Mouse (Mus musculus) midbrain, embryonic 16.5 days (tissue): ENCODE data around the gene Mepe. TPM values are rescaled to one million over a fixed set of nuclear protein-coding genes. Genes with fewer than 3 reads are reported as not detected.

Source experiments
- ATAC-seq: fragments of 200-750 bp; cut with Nextera tagmentation; 2 replicates; pipeline ENCODE4 v1.8.0; 2017; ENCODE audit warnings: moderate TSS enrichment
- H3K27ac ChIP-seq: fragments of 300-500 bp; sonication (generic); 2 replicates; pipeline ENCODE4 v1.5.1; 2014; ENCODE audit warnings: mild to moderate bottlenecking, low read length, mixed read lengths
- H3K27me3 ChIP-seq: fragments of 300-500 bp; sonication (generic); 2 replicates; pipeline ENCODE4 v1.6.1; 2014; ENCODE audit warnings: low read depth, low read length, mixed read lengths; ENCODE audit not compliant: control insufficient read depth, insufficient read depth
- H3K36me3 ChIP-seq: fragments of 300-500 bp; sonication (generic); 2 replicates; pipeline ENCODE4 v1.6.1; 2014; ENCODE audit warnings: mild to moderate bottlenecking, low read length, moderate library complexity, mixed read lengths; ENCODE audit not compliant: control insufficient read depth, insufficient read depth
- H3K4me1 ChIP-seq: fragments of 300-500 bp; sonication (generic); 2 replicates; pipeline ENCODE4 v1.6.1; 2014; ENCODE audit warnings: mild to moderate bottlenecking, low read length, mixed read lengths; ENCODE audit not compliant: control insufficient read depth, insufficient read depth
- H3K4me2 ChIP-seq: fragments of 300-500 bp; sonication (generic); 2 replicates; pipeline ENCODE4 v1.6.1; 2014; ENCODE audit warnings: mild to moderate bottlenecking, low read length, mixed read lengths
- H3K4me3 ChIP-seq: fragments of 300-500 bp; sonication (generic); 2 replicates; pipeline ENCODE4 v1.5.1; 2014; ENCODE audit warnings: low read depth, mild to moderate bottlenecking, low read length, moderate library complexity, mixed read lengths
- H3K9ac ChIP-seq: fragments of 300-500 bp; sonication (generic); 2 replicates; pipeline ENCODE4 v1.6.1; 2014; ENCODE audit warnings: low read depth, low read length, mixed read lengths
- H3K9me3 ChIP-seq: fragments of 300-500 bp; sonication (generic); replicated peaks from 2 replicates; pipeline ENCODE4 v1.6.1; 2014; ENCODE audit warnings: mild to moderate bottlenecking, low read length, mixed read lengths; ENCODE audit not compliant: control insufficient read depth, poor library complexity, severe bottlenecking
- WGBS: fragments of 180-500 bp; shearing (Covaris S2); extraction: QIAGEN DNeasy Blood & Tissue Kit; methylation state at CpG from one replicate; pipeline ENCODE4 v1.1.7; 2014; 5-methylcytosine and 5-hydroxymethylcytosine counted together
- polyA plus RNA-seq: library from polyadenylated mRNA; unstranded; fragments of >200 nt; fragmentation: Nextera tagmentation; extraction: Ambion mirVana; gene quantifications from 2 replicates; pipeline ENCODE4 v1.2.1, GENCODE M21; 2015

Mepe gene
- polyA plus RNA-seq, 1 experiment from 2014 or later, result not detected

GRCm38 (mm10) chr5:104370580-104370979 lies 45.5 kb downstream of the Mepe start:
- no peaks in the 10 kb centered on the region for H3K9me3 ChIP-seq
- no peak overlapping the region for H3K27ac ChIP-seq
- H3K27me3 ChIP-seq, result no peaks in the 10 kb centered on the region
- 91% methylated on average over 5 of the region's 5 CpGs for WGBS
- H3K9ac ChIP-seq, result no peak overlapping the region
- no peak for ATAC-seq
- H3K4me1 ChIP-seq, result no peaks in the 10 kb centered on the region
- no peak overlapping the region for H3K4me3 ChIP-seq
- H3K4me2 ChIP-seq, result no peak overlapping the region
- no peaks in the 10 kb centered on the region for H3K36me3 ChIP-seq

DNA sequence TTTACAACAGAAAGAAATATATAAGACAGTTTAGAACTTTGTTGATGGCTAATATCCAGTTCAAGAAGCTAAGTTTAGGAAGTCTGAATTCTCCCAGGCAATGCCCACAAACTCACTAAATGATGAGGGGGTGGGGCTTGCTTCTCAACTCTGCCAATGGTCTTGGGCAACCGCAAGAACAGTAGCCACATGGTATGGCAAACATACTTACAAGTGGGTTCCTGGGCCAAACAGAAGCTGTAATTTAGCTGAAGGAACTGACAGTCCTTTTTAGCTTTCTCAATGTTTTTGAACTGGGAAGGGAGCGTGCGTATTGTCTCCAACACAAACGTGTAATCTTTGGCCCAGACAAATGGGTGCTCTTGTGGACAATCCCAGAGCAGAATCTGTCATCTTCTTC lies 46.2 kb downstream of the Mepe start:
- Histone ChIP-seq H3K9ac (no peak overlapping the region), H3K9me3 (no peaks in the 10 kb centered on the region), H3K4me2 (no peak overlapping the region), H3K4me1 (no peaks in the 10 kb centered on the region), H3K27me3 (no peaks in the 10 kb centered on the region), H3K4me3 (no peak overlapping the region), H3K36me3 (no peaks in the 10 kb centered on the region), H3K27ac (no peak overlapping the region)
- WGBS, result 92% methylated on average over 4 of the region's 4 CpGs
- ATAC-seq, result no peak

- H3K27me3 ChIP-seq, result no peaks in the 10 kb centered on the region
Observed at GRCm38 (mm10) chr5:104373648-104374307, 48.6 kb downstream of the Mepe start.

GRCm38 (mm10) chr5:104374308-104374660 lies 49.2 kb downstream of the Mepe start:
- no peak for ATAC-seq
- H3K36me3 ChIP-seq, result no peaks in the 10 kb centered on the region
- H3K27ac ChIP-seq, result no peak overlapping the region
- H3K27me3 ChIP-seq, result no peaks in the 10 kb centered on the region
- no peak overlapping the region for H3K4me2 ChIP-seq
- no peak overlapping the region for H3K4me3 ChIP-seq
- no peaks in the 10 kb centered on the region for H3K9me3 ChIP-seq
- no peak overlapping the region for H3K9ac ChIP-seq
- H3K4me1 ChIP-seq, result no peaks in the 10 kb centered on the region
- 85% methylated on average over 6 of the region's 6 CpGs for WGBS

More at GRCm38 (mm10) chr5:104373648-104374307, 48.6 kb downstream of the Mepe start:
- H3K4me2 ChIP-seq, result no peak overlapping the region
- no peak overlapping the region for H3K9ac ChIP-seq
- no peaks in the 10 kb centered on the region for H3K4me1 ChIP-seq
- no peaks in the 10 kb centered on the region for H3K36me3 ChIP-seq
- H3K27ac ChIP-seq, result no peak overlapping the region
- H3K9me3 ChIP-seq, result no peaks in the 10 kb centered on the region
- ATAC-seq, result no peak
- H3K4me3 ChIP-seq, result no peak overlapping the region
- 81% methylated on average over 4 of the region's 4 CpGs for WGBS

- H3K4me2 ChIP-seq, result no peak overlapping the region
- 72% methylated on average over 2 of the region's 2 CpGs for WGBS
- no peak overlapping the region for H3K4me3 ChIP-seq
- H3K9ac ChIP-seq, result no peak overlapping the region
- ATAC-seq, result no peak
- no peak overlapping the region for H3K27ac ChIP-seq
- no peaks in the 10 kb centered on the region for H3K27me3 ChIP-seq
- no peaks in the 10 kb centered on the region for H3K36me3 ChIP-seq
- H3K4me1 ChIP-seq, result no peaks in the 10 kb centered on the region
- H3K9me3 ChIP-seq, result no peaks in the 10 kb centered on the region
Observed at GRCm38 (mm10) chr5:104375132-104375531, 50.0 kb downstream of the Mepe start.

DNA sequence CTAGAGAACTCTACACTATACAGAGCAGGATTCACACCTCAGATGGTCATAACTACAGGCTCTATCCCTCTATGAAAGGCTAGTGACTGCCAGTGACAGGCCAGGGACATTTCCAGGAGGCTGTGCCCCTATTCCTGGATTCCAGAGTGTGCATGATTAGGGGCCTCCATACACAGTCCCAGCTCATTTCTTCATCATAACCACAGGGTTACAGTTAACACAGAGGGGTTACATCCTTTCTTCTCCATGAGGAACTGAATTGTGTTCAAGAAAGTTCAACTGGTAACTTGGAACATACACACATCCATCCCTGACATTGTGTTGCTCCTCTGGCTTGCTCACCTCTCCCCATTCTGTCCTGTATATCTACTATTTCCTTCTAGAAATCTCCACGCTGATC lies 51.8 kb downstream of the Mepe start:
- no peak overlapping the region for H3K27ac ChIP-seq
- 77% methylated on average over 1 of the region's 1 CpGs for WGBS
- no peaks in the 10 kb centered on the region for H3K4me1 ChIP-seq
- H3K27me3 ChIP-seq, result no peaks in the 10 kb centered on the region
- no peak overlapping the region for H3K4me2 ChIP-seq
- no peak overlapping the region for H3K4me3 ChIP-seq
- ATAC-seq, result no peak
- H3K36me3 ChIP-seq, result no peaks in the 10 kb centered on the region
- no peaks in the 10 kb centered on the region for H3K9me3 ChIP-seq
- no peak overlapping the region for H3K9ac ChIP-seq

DNA sequence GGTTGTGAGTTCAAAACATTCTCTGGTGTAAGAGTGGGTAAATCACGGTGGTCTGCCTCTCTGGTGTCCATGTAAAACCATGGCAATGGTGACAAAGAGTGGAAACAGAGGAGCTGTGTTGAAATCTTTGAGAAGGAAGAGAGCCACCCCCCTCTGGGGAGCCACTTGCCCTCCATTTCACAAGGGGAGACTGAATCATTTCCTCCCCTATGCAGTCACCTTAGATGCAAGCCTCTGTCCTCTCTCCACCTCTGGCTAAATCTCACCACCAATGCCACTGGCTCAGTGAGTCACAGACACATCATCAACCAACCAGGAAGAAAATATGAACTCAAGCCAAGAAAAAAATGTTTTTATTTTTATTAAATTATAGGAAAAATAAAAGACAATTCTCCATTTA lies 55.4 kb downstream of the Mepe start:
- Histone ChIP-seq H3K27ac (no peak overlapping the region), H3K9me3 (no peaks in the 10 kb centered on the region), H3K4me2 (no peak overlapping the region), H3K9ac (no peak overlapping the region), H3K36me3 (no peaks in the 10 kb centered on the region), H3K4me3 (no peak overlapping the region), H3K4me1 (no peaks in the 10 kb centered on the region), H3K27me3 (no peaks in the 10 kb centered on the region)
- no peak for ATAC-seq
- 88% methylated on average over 1 of the region's 1 CpGs for WGBS

GRCm38 (mm10) chr5:104381671-104382070 lies 56.5 kb downstream of the Mepe start:
- ATAC-seq, result no peak
- no peak overlapping the region for H3K9ac ChIP-seq
- no peak overlapping the region for H3K4me3 ChIP-seq
- no peaks in the 10 kb centered on the region for H3K4me1 ChIP-seq
- WGBS, result 81% methylated on average over 3 of the region's 7 CpGs
- H3K27me3 ChIP-seq, result no peaks in the 10 kb centered on the region
- no peak overlapping the region for H3K4me2 ChIP-seq
- no peaks in the 10 kb centered on the region for H3K9me3 ChIP-seq
- no peak overlapping the region for H3K27ac ChIP-seq
- no peaks in the 10 kb centered on the region for H3K36me3 ChIP-seq

DNA sequence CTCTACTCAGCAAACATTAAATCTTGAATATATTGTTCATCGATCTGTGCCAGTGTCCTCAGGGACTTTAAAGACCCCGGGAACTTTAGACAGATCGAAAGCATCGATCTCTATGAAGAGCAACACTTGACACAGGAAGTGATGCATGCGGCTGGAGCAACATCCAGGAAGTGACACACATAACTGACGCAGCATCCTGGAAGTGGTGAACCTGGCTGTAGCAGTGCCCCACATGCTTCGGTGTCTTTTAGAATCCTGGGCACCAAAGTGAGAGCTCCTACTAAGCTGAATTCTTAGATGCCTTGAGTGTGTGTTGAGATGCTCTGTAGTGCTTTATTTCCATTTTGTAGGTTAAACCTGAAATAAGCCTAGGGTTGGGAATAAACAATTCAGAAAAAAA lies 59.4 kb downstream of the Mepe start:
- H3K36me3 ChIP-seq, result no peaks in the 10 kb centered on the region
- no peaks in the 10 kb centered on the region for H3K4me1 ChIP-seq
- 96% methylated on average over 7 of the region's 7 CpGs for WGBS
- H3K27ac ChIP-seq, result no peak overlapping the region
- H3K9me3 ChIP-seq, result no peaks in the 10 kb centered on the region
- no peak overlapping the region for H3K4me2 ChIP-seq
- H3K27me3 ChIP-seq, result no peaks in the 10 kb centered on the region
- no peak for ATAC-seq
- H3K4me3 ChIP-seq, result no peak overlapping the region
- H3K9ac ChIP-seq, result no peak overlapping the region
